Mouse (Mus musculus) heart, postnatal 14 days (tissue): ENCODE measurements around the gene Pigt. TPM values are rescaled to one million over a fixed set of nuclear protein-coding genes. Genes with fewer than 3 reads are reported as not detected.
A peak's percentile ranks its signal among the peaks of the same experiment; 100 is the strongest.

Source experiments
- DNase-seq, 2 experiments: peaks; one replicate each; pipeline ENCODE4 v3.0.0; 2021 to 2022
- intact Hi-C: fragments of 180-260 bp; cut with DNase I; formaldehyde crosslinking; loops from one replicate; pipeline ENCODE4 v1.15.1; 2025
- total RNA-seq, 2 experiments: library from RNA; stranded (reverse); gene quantifications; 2 replicates each; pipeline ENCODE4 v1.2.3; 2021

Pigt gene
- total RNA-seq, 2 experiments from 2014 or later: 43.1 to 45.9 TPM

- peak; percentile 61 to 73 for DNase-seq
- intact Hi-C loops: loop anchor here (1.0 to 2.0 kb wide), 2 partner anchors 47 to 57 kb away; partner anchors contain the start of gene Gm20458
Observed at GRCm38 (mm10) chr2:164517485-164518221, 20.3 kb downstream of the Pigt start.

GRCm38 (mm10) chr2:164518266-164519170 lies 21.2 kb downstream of the Pigt start:
- no peak for DNase-seq
- intact Hi-C loops: loop anchor here (1.0 to 2.0 kb wide), 2 partner anchors 48 to 58 kb away; partner anchors contain the start of gene Gm20458

- DNase-seq: no peak
- intact Hi-C loops: loop anchor here (2.0 kb wide), 1 partner anchor 58 kb away; the partner anchor contains the start of gene Gm20458
Observed at GRCm38 (mm10) chr2:164519171-164519526, 21.8 kb downstream of the Pigt start.

GRCm38 (mm10) chr2:164520782-164521181 lies 23.5 kb downstream of the Pigt start:
- peak; percentile 48 to 67 for DNase-seq
- intact Hi-C loops: loop anchor here (1.0 to 10.0 kb wide), 2 partner anchors 103 to 416 kb away; no protein-coding TSS in a partner anchor

- intact Hi-C loops: loop anchor here (10.0 kb wide), 1 partner anchor 417 kb away; no protein-coding TSS in a partner anchor
- no peak for DNase-seq
Observed at GRCm38 (mm10) chr2:164521841-164522240, 24.5 kb downstream of the Pigt start.

- intact Hi-C loops: loop anchor here (10.0 kb wide), 1 partner anchor 417 kb away; no protein-coding TSS in a partner anchor
- no peak for DNase-seq
Observed at GRCm38 (mm10) chr2:164522280-164522679, 25.0 kb downstream of the Pigt start.

GRCm38 (mm10) chr2:164523301-164523773 lies 26.0 kb downstream of the Pigt start:
- intact Hi-C loops: loop anchor here (10.0 kb wide), 1 partner anchor 419 kb away; no protein-coding TSS in a partner anchor
- no peak for DNase-seq

- DNase-seq: no peak
- intact Hi-C loops: loop anchor here (10.0 kb wide), 1 partner anchor 424 kb away; no protein-coding TSS in a partner anchor
Observed at GRCm38 (mm10) chr2:164528557-164528956, 31.2 kb downstream of the Pigt start.

- DNase-seq: peak; percentile 70 to 82
- intact Hi-C loops: no loop called here
Observed at GRCm38 (mm10) chr2:164531169-164531568, 33.8 kb downstream of the Pigt start.

GRCm38 (mm10) chr2:164534315-164534714 lies 37.0 kb downstream of the Pigt start:
- intact Hi-C loops: no loop called here
- no peak for DNase-seq

GRCm38 (mm10) chr2:164537003-164537402 lies 39.7 kb downstream of the Pigt start:
- no peak for DNase-seq
- intact Hi-C loops: no loop called here

GRCm38 (mm10) chr2:164540652-164541427 lies 43.5 kb downstream of the Pigt start:
- DNase-seq: peak; percentile 22 to 33

GRCm38 (mm10) chr2:164542132-164542531 lies 44.8 kb downstream of the Pigt start:
- intact Hi-C loops: no loop called here
- DNase-seq: no peak

More at GRCm38 (mm10) chr2:164540652-164541427, 43.5 kb downstream of the Pigt start:
- intact Hi-C loops: no loop called here

- intact Hi-C loops: no loop called here
- no peak for DNase-seq
Observed at GRCm38 (mm10) chr2:164542598-164542997, 45.3 kb downstream of the Pigt start.

- DNase-seq: no peak
- intact Hi-C loops: no loop called here
Observed at GRCm38 (mm10) chr2:164543745-164544144, 46.4 kb downstream of the Pigt start.

GRCm38 (mm10) chr2:164544454-164545097 lies 47.3 kb downstream of the Pigt start:
- intact Hi-C loops: no loop called here
- DNase-seq: no peak

GRCm38 (mm10) chr2:164549338-164549737 lies 52.0 kb downstream of the Pigt start:
- intact Hi-C loops: no loop called here
- DNase-seq: no peak

- intact Hi-C loops: no loop called here
- no peak for DNase-seq
Observed at GRCm38 (mm10) chr2:164549963-164550894, 52.9 kb downstream of the Pigt start.
